In genomic region chr5:117440261-117440660, GRCm38 (mm10) we compare ENCODE assay signal across 16 mouse cellular contexts.
"Had no signal": no experiment of that assay in that cellular context is flagged by ENCODE, and none has a peak within 500 bp of the region (broad histone marks: within the 10 kb centered on the region; RNA-seq: fewer than 3 reads in every experiment).

No protein-coding gene starts in this region.

- ATAC-seq: inflammation-experienced regulatory T-cells, adult 6 months; intestine, postnatal 0 days had no signal

- H3K9ac ChIP-seq: hindbrain, embryonic 15.5 days; limb, embryonic 13.5 days; liver, embryonic 15.5 days; lung, embryonic 14.5 days; stomach, embryonic 15.5 days had no signal

- DNase-seq: layer of hippocampus, adult 9-11 months; layer of hippocampus, postnatal 36 days; lung, embryonic 14.5 days; lung, postnatal 10 days; lung, postnatal 4 days; right cerebral cortex, postnatal 14 days; thymus, postnatal 36 days had no signal

- H3K4me2 ChIP-seq: limb, embryonic 13.5 days; liver, embryonic 15.5 days; lung, embryonic 14.5 days; midbrain, embryonic 11.5 days; stomach, embryonic 15.5 days had no signal

- H3K4me3 ChIP-seq: hindbrain, embryonic 15.5 days; limb, embryonic 13.5 days; liver, embryonic 15.5 days; myocyte; neural tube, embryonic 13.5 days; stomach, embryonic 15.5 days had no signal

- H3K4me1 ChIP-seq: liver, embryonic 15.5 days; stomach, embryonic 15.5 days had no signal

- H3K9me3 ChIP-seq: hindbrain, embryonic 15.5 days; limb, embryonic 13.5 days; liver, embryonic 15.5 days; neural tube, embryonic 13.5 days; stomach, embryonic 15.5 days had no signal

- H3K27me3 ChIP-seq: hindbrain, embryonic 15.5 days; limb, embryonic 13.5 days; liver, embryonic 15.5 days; neural tube, embryonic 13.5 days; stomach, embryonic 15.5 days had no signal

- H3K27ac ChIP-seq: limb, embryonic 13.5 days; liver, embryonic 15.5 days; stomach, embryonic 15.5 days had no signal

- H3K36me3 ChIP-seq: hindbrain, embryonic 15.5 days; limb, embryonic 13.5 days; liver, embryonic 15.5 days; stomach, embryonic 15.5 days had no signal
